Mouse (Mus musculus) small intestine, adult 2 months (tissue): ENCODE data around the gene Cnr2. TPM values are rescaled to one million over a fixed set of nuclear protein-coding genes. Genes with fewer than 3 reads are reported as not detected.

Experiments used
- H3K27ac ChIP-seq: fragments of 200-500 bp; 2 replicates; pipeline ENCODE4 v1.5.1; 2012; ENCODE audit warnings: low read depth, low read length, control low read depth, inconsistent platforms; ENCODE audit not compliant: insufficient read depth
- H3K27me3 ChIP-seq: fragments of 200-500 bp; 2 replicates; pipeline ENCODE4 v1.6.1; 2012; ENCODE audit warnings: mild to moderate bottlenecking, moderate library complexity, low read length, inconsistent platforms; ENCODE audit not compliant: control insufficient read depth, insufficient read depth
- H3K36me3 ChIP-seq: fragments of 200-500 bp; 2 replicates; pipeline ENCODE4 v1.6.1; 2012; ENCODE audit warnings: mild to moderate bottlenecking, low read length, control low read depth, inconsistent platforms; ENCODE audit not compliant: control insufficient read depth, insufficient read depth
- H3K4me1 ChIP-seq: fragments of 200-500 bp; 2 replicates; pipeline ENCODE4 v1.6.1; 2012; ENCODE audit warnings: low read length, inconsistent platforms, mixed read lengths; ENCODE audit not compliant: control insufficient read depth, insufficient read depth, insufficient read length
- H3K4me3 ChIP-seq: fragments of 200-500 bp; 2 replicates; pipeline ENCODE4 v1.5.1; 2012; ENCODE audit warnings: low read depth, mild to moderate bottlenecking, control low read depth, inconsistent platforms, low read length, moderate library complexity
- CTCF ChIP-seq: fragments of 200-500 bp; IDR thresholded peaks from 2 replicates; pipeline ENCODE4 v1.5.1; 2012; ENCODE audit warnings: low read depth, mild to moderate bottlenecking, control low read depth, inconsistent platforms, low read length, moderate library complexity, mixed read lengths; ENCODE audit not compliant: insufficient replicate concordance, insufficient read length; ENCODE audit errors: extremely low read depth
- POLR2A ChIP-seq: fragments of 200-500 bp; IDR thresholded peaks from 2 replicates; pipeline ENCODE4 v1.6.1; 2012; ENCODE audit warnings: low read depth, mild to moderate bottlenecking, control low read depth, inconsistent platforms, low read length, moderate library complexity
- WGBS: fragments of 180-500 bp; shearing (Covaris S2); methylation state at CpG from one replicate; pipeline ENCODE4 v1.1.7; 2018; 5-methylcytosine and 5-hydroxymethylcytosine counted together
- polyA plus RNA-seq: library from polyadenylated mRNA; depleted of rRNA; stranded (reverse); fragments of >200 nt; gene quantifications from 2 replicates; pipeline ENCODE4 v1.2.3, GENCODE M21; 2012

The Cnr2 gene
- polyA plus RNA-seq, 1 experiment = 1.1 TPM

DNA sequence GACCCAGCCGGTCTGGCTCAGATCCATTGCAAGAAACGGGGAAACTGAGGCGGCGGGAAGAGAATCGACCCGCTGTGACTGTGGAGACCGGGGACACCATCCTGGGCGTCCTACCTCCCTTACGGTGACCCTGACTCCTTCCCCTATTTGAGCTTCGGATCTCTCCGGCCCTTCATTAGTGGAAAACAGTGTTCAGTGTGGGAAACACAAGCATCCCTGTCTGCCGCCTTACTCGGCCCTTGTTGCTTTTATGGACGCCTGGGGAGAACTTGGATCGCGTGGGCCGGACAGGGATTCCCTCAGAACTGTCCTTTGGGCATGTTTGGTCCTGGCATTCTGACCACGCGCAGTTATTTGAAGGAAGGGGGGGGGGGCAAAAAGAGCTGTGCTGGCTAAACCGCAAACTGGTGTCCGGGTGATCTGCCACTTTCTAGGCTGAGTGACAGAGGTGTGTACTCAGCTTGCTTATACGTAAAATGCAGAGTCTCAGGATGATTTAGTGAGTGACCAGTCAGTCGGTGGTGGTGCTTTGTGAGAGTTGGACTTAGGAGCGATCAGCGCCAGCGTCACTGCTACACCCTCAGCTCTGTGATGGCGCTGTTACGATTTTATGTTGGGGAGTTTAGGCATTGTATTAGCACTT is 51.6 kb downstream of the Cnr2 start:
- Histone ChIP-seq H3K27me3 (no peaks in the 10 kb centered on the region), H3K4me3 (peak overlapping the region; percentile 73), H3K36me3 (peaks cover 8% of the 10 kb centered on the region), H3K27ac (peak overlapping the region; percentile 21; the same call in 1 of the 2 replicates), H3K4me1 (peaks cover 13% of the 10 kb centered on the region; the same call in 1 of the 2 replicates)
- under 1% methylated on average over 28 of the region's 28 CpGs for WGBS
- TF ChIP-seq POLR2A = no peak
- TF ChIP-seq CTCF = no peak

DNA sequence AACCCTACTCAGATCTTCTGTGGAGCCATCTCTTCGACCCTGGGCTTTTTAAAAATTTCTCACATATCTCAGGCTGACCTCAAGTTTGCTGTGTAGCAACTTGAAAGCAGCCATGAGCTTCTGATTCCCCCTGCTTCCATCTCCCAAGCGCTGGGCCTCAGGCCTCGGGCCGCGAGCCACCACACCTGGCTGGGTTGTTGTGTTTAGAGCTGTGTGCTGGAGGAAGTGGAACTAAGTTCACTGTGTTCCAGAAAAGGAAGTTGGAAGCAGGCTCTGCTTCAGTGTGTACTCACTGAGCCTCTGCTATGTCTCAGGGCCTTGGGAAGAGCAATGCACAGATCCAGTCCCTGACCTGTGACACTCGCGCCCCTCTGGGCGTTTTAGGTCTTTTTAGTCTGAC is 52.9 kb downstream of the Cnr2 start:
- Histone ChIP-seq H3K4me1 (peaks cover 14% of the 10 kb centered on the region), H3K36me3 (peaks cover 10% of the 10 kb centered on the region), H3K27ac (peak overlapping the region; percentile 28; the same call in 1 of the 2 replicates), H3K4me3 (0 out of 2 replicates have a peak overlapping the region, but pooled peaks have one; percentile 6), H3K27me3 (no peaks in the 10 kb centered on the region)
- 43% methylated on average over 8 of the region's 8 CpGs for WGBS
- TF ChIP-seq POLR2A (no peak), CTCF (no peak)

DNA sequence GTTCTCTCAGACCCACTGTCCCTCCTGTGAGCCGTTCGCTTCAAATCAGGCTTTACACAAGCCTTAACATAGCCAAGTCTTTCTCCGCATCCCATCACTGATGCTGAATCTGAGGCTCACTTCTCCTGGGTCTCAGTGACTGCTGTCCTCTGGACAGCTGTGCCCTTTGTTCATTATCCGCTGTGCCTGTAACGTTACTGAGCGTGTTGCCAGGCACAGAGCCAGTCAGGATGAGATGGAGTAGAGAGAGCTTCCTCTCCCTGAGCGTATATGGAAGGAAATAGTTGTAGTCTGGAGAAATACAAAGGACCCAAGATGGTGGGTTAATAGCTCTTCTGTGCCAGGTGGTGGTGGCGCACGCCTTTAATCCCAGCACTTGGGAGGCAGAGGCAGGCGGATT is 54.3 kb downstream of the Cnr2 start:
- TF ChIP-seq POLR2A = no peak

DNA sequence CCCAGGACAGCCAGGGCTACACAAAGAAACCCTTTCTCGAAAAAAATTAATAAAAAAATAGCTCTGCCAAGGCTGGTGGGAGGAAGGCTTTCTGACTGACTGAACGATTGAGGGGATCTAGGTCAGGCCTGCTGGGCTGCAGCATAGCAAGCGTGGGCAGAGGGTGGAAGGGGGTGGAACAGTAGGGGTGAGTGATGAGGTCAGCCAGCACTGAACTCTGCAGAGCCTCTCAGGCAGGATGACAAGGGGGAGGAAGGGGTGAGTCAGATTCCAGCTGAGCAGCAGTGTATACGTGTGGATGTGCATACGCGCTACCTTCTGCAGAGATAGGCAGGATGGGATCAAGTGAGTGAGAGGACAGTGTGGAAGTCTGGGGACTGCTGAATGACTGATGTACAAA is 54.7 kb downstream of the Cnr2 start:
- Histone ChIP-seq H3K27ac (no peak overlapping the region), H3K27me3 (no peaks in the 10 kb centered on the region), H3K4me3 (no peak overlapping the region), H3K36me3 (peaks cover 18% of the 10 kb centered on the region), H3K4me1 (peaks cover 16% of the 10 kb centered on the region)
- TF ChIP-seq CTCF (no peak), POLR2A (no peak)
- WGBS = 64% methylated on average over 6 of the region's 6 CpGs

More for the DNA sequence above, 54.3 kb downstream of the Cnr2 start:
- Histone ChIP-seq H3K27me3 (no peaks in the 10 kb centered on the region), H3K27ac (no peak overlapping the region), H3K4me3 (no peak overlapping the region), H3K4me1 (peaks cover 16% of the 10 kb centered on the region), H3K36me3 (peaks cover 15% of the 10 kb centered on the region)
- 77% methylated on average over 10 of the region's 10 CpGs for WGBS

DNA sequence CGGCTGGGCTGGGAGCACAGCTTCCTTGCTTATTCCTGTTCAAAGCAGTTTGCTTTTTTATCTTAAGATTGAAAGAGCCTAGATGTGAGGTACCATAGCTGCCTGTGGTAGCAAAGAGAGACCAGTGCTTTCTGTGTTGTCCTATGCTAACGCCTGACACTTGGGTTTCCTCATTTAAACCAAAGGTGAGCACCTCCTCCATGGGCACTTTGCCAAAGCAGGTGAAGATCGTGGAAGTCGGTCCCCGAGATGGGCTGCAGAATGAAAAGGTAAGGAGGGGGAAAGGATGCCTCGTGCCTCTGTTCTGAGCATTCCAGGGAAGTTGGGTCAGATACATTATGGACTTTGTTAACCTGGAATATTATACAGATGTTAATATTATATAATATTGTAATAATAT is 55.2 kb downstream of the Cnr2 start:
- no peak overlapping the region for H3K27ac ChIP-seq
- no peaks in the 10 kb centered on the region for H3K27me3 ChIP-seq
- 30% methylated on average over 6 of the region's 6 CpGs for WGBS
- H3K36me3 ChIP-seq = peaks cover 20% of the 10 kb centered on the region
- H3K4me3 ChIP-seq = no peak overlapping the region
- no peak for TF ChIP-seq POLR2A
- no peak for TF ChIP-seq CTCF
- peaks cover 16% of the 10 kb centered on the region for H3K4me1 ChIP-seq

DNA sequence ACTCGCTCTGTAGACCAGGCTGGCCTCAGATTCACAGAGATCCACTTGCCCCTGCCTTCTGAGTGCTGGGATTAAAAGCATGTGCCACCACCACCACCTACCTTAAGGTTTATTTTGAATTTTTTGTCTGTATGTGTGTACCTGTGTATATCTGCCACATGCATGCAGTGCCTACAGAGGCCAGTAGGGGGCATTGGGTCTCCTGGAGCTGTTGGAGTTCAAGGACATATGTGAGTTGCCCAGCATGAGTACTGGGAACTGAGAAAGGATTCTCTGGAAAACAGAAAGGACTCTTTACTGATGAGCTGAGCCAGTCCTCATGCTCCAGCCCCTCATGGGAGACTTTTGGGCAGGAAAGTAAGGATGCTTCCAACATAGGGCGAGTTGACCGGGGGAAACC is 56.3 kb downstream of the Cnr2 start:
- peaks cover 29% of the 10 kb centered on the region for H3K36me3 ChIP-seq
- no peaks in the 10 kb centered on the region for H3K27me3 ChIP-seq
- no peak overlapping the region for H3K27ac ChIP-seq
- peaks cover 11% of the 10 kb centered on the region for H3K4me1 ChIP-seq
- 100% methylated on average over 3 of the region's 3 CpGs for WGBS
- H3K4me3 ChIP-seq = no peak overlapping the region
- peak; percentile 19; the same call in 1 of the 2 replicates for TF ChIP-seq CTCF
- TF ChIP-seq POLR2A = no peak

DNA sequence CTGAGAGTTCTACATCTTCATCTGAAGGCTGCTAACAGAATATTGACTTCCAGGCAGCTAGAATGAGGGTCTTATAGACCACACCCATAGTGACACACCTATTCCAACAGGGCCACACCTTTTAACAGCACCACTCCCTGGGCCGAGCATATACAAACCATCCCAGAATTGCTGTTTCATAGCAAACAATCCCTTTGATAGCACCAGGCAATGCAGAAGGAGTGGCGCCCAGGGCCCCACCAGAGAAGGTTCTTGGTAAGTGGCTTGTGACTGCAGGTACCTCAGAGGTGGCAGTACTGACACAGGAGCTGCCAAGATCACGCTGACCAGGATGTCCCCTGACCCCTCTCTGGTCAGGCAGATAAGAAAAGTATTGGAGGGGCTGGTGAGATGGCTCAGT is 58.0 kb downstream of the Cnr2 start:
- no peaks in the 10 kb centered on the region for H3K27me3 ChIP-seq
- TF ChIP-seq CTCF (no peak), POLR2A (no peak)
- 0 out of 2 replicates have a peak overlapping the region, but pooled peaks have one; percentile 15 for H3K27ac ChIP-seq
- peaks cover 13% of the 10 kb centered on the region for H3K4me1 ChIP-seq
- 37% methylated on average over 3 of the region's 3 CpGs for WGBS
- peaks cover 31% of the 10 kb centered on the region for H3K36me3 ChIP-seq
- H3K4me3 ChIP-seq = no peak overlapping the region
